In the genomic region with DNA sequence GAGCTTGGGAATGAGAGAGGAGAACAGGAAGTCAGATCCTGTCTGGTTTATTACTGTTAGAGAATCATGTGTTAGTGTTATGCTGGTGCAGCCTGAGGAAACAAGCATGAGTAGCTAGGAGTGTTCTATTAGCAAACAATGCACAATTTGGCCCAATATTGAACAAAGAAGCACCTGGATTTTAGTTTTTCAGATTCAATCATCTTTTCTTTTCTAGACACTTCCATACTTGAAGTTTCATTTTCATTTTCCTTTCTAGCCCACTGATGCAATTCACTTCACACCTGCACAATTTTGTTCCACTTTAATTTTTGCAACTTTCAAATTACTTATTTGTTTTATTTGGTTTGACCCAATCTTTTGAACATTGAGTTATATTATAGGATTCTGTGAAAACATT, we compare ENCODE assay signal across 24 mouse cellular contexts. TPM values are rescaled to one million over a fixed set of nuclear protein-coding genes. Genes with fewer than 3 reads are reported as not detected.
DNase-seq lines count a peak whose midpoint lies in the region; TF ChIP-seq lines count a peak whose summit lies in the region.
"Had no signal": no experiment of that assay in that cellular context is flagged by ENCODE, and none has a peak within 500 bp of the region (broad histone marks: within the 10 kb centered on the region; RNA-seq: fewer than 3 reads in every experiment).

No protein-coding gene starts in this region.

- H3K4me2 ChIP-seq in CH12.LX (ENCODE audit: insufficient read depth, low read depth, poor library complexity, severe bottlenecking): no peak overlapping the region

- H3K36me3 ChIP-seq in CH12.LX (replicated peaks in 1 of 2; ENCODE audit: control insufficient read depth in 1 of 2, insufficient read depth in 1 of 2, low read length in 1 of 2): no peaks in the 10 kb centered on the region
- H3K36me3 ChIP-seq: G1E had no signal

- no peak for TF ChIP-seq CTCF in CH12.LX (conservative IDR thresholded peaks at IDR 0.05 in 1 of 2, IDR thresholded peaks at IDR 0.05 in 1 of 2; ENCODE audit: low read depth in 2 of 2, low read length in 2 of 2)

- DNase-seq in CH12.LX (ENCODE audit: extremely low read depth): no peak
- no peak for DNase-seq in gastrocnemius, postnatal 10 days
- DNase-seq: adrenal gland, adult 2 months; adrenal gland, adult 8-10 months; adrenal gland, postnatal 10 days; adrenal gland, postnatal 14 days; adrenal gland, postnatal 25 days; adrenal gland, postnatal 36 days; B cell, adult 2 months; cerebellum, adult 11 months; cerebellum, adult 11-12 months; cerebellum, adult 18-20 months; cerebellum, adult 2 months; cerebellum, adult 8-10 months had no signal

- H3K27ac ChIP-seq in CH12.LX (ENCODE audit: insufficient read depth, low read depth): no peak overlapping the region

- dilution Hi-C loops in CH12.LX (cut with MboI; ENCODE audit: extremely low pct_ligation_motif_present, extremely low pct_unique_long_range_greater_than_20kb, low sequenced_read_pairs): no loop called here

- no peak for TF ChIP-seq POLR2A in CH12.LX (IDR thresholded peaks at IDR 0.05; ENCODE audit: low read depth, low read length)

- H3K9me3 ChIP-seq in CH12.LX (replicated peaks; ENCODE audit: low read length): no peaks in the 10 kb centered on the region

- H3K4me3 ChIP-seq in CH12.LX (replicated peaks in 1 of 3; ENCODE audit: low read depth in 2 of 3, low read length in 2 of 3, poor library complexity in 1 of 3): no peak overlapping the region

- H3K27me3 ChIP-seq in CH12.LX (replicated peaks): no peaks in the 10 kb centered on the region
- H3K27me3 ChIP-seq: Patski had no signal

- H3K4me1 ChIP-seq in CH12.LX (ENCODE audit: control insufficient read depth in 1 of 2, insufficient read depth in 2 of 2): peaks cover 4 to 15% of the 10 kb centered on the region in 2 experiments

- peak; percentile 68 for TF ChIP-seq EP300 in CH12.LX (IDR thresholded peaks at IDR 0.05; ENCODE audit: low read length)

- in situ Hi-C loops in CH12.LX (cut with MboI; ENCODE audit: low pct_ligation_motif_present, low pct_unique_long_range_greater_than_20kb, low sequenced_read_pairs): no loop called here

- no peak overlapping the region for H3K9ac ChIP-seq in CH12.LX (ENCODE audit: insufficient read depth, low read depth)

- H3K79me2 ChIP-seq in CH12.LX (replicated peaks; ENCODE audit: control insufficient read depth, extremely low read depth, insufficient read depth, poor library complexity, severe bottlenecking): no peaks in the 10 kb centered on the region

- no peak for TF ChIP-seq RAD21 in CH12.LX (IDR thresholded peaks at IDR 0.05; ENCODE audit: low read depth, low read length)

TF ChIP-seq in CH12.LX, 34 proteins besides CTCF, POLR2A, EP300 and RAD21:
- TF ChIP-seq IRF4 (IDR thresholded peaks at IDR 0.05; ENCODE audit: low read depth, low read length) (0 out of 2 replicates have a peak, but pooled peaks have one; percentile 51), KAT2A (IDR thresholded peaks at IDR 0.05; ENCODE audit: insufficient replicate concordance, low read length) (no peak), MAX (IDR thresholded peaks at IDR 0.05; ENCODE audit: low read length) (no peak), MYC (IDR thresholded peaks at IDR 0.05; ENCODE audit: low read depth, low read length) (no peak)
TF ChIP-seq in CH12.LX: peak in this region for 1.

RNA-seq across cellular contexts. Expression of a gene that starts 35.7 kb away (rescaled TPM):
- total RNA-seq in CH12.LX (2012; rRNA removed): not detected in 2 replicates
- total RNA-seq in CH12.LX (2014; rRNA removed): not detected in 2 replicates
- not detected in 2 replicates for polyA plus RNA-seq in CH12.LX (2012; ENCODE audit: insufficient read length, low read depth)
- not detected for total RNA-seq in gastrocnemius, postnatal 10 days (2021)
- total RNA-seq: adrenal gland, adult 18-20 months; adrenal gland, adult 2 months; adrenal gland, adult 8-10 months; adrenal gland, postnatal 10 days; adrenal gland, postnatal 14 days; adrenal gland, postnatal 25 days; adrenal gland, postnatal 36 days; adrenal gland, postnatal 4 days; ES-E14; G1E; MEL had no signal
- polyA plus RNA-seq: activated CD4-positive, CD25-positive, alpha-beta regulatory T cell, adult 4 months; adrenal gland, adult 2 months; brain, embryonic 14.5 days; C2C12; CD4-positive, CD25-positive, alpha-beta regulatory T cell, adult 4 months; cerebellum, adult 2 months; G1E; Patski had no signal
